Mouse (Mus musculus): Measurements from ENCODE around the gene Stk40. TPM values are rescaled to one million over a fixed set of nuclear protein-coding genes. Genes with fewer than 3 reads are reported as not detected.

Gene Stk40
- 18.2 TPM for polyA plus RNA-seq (2017; shearing (Covaris generic))

DNA sequence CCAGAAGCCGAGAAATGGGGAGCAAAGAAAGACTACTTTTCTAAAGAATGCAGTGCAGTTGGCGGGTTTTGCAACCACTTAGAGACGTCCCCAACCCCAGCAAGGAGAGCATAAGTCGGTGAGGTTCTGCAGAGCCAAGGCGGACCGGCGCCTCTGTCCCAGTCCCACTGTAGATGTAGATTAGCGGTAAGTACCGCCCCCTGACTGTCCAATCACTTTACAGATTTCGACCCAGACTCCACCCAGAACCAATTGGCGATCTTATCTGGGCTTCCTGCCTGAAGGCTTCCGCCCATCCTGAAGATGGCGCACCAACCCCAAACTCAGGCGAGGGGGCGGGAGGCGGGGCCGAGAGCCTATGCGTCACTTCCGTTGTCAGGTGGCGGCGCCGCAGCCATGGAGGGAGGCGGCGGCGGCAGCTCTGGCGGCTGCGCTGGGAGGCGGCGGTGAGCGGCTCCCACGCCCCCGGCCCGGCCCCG is at the start of gene Stk40:
Gene Stk40 (plus strand): TSS at position 368 of the 479 bp plus-strand sequence.

GRCm38 (mm10) chr4:126058134-126058996 is 45.4 kb upstream of the Stk40 start, which contains the start of gene Oscp1:
TSS of gene Oscp1 (plus strand) at chr4:126058565.

DNA sequence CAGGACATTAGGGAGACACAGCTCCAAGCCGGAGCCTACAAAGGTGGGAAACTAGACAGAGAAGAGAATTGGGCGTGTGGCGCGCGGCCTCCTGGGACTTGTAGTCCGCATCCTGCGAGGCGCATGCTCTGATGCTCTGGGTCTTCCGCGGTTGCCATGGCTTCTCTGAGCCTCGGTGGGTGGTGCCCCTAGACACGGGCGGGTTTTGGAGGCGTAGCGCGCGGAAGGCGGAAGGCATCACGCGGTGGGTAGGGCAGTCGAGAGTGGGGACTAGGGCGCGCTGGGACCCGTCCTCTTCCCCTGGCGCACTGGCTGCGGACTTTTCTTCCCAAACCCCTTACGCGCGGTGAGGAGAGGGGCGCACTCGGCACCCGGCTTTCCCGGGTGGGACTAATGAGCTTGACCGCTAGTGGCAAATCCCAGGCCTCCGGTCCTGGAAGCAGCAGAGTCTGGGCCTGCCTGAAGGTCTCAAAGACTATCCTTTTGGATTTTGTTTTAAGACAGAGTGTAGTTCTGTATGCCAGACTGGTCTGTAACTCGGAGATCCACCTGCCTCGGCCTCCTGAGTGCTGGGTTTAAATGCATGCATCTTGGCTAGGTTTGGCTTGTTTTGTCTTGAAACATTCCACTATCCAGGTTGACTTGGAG is 7.2 kb upstream of the Stk40 start, which contains the start of gene Lsm10:
Gene Lsm10 (plus strand): TSS at position 160 of the 648 bp plus-strand sequence.

GRCm38 (mm10) chr4:126147533-126148160 is 43.9 kb downstream of the Stk40 start, which contains the start of gene Eva1b:
TSS of gene Eva1b (plus strand) at chr4:126147744.

GRCm38 (mm10) chr4:126163067-126163659 is 59.4 kb downstream of the Stk40 start, which contains the start of gene Sh3d21:
TSS of gene Sh3d21 (minus strand) at chr4:126163491.

Other genes with a start within 250 kb of the Stk40 start
- not detected for gene Csf3r, start 79.4 kb upstream of the Stk40 start, polyA plus RNA-seq (2017; shearing (Covaris generic))
- gene Mrps15, start 57.0 kb upstream of the Stk40 start, polyA plus RNA-seq (2017; shearing (Covaris generic)) = 79.9 TPM
- 2.0 TPM for gene Oscp1, start 45.4 kb upstream of the Stk40 start, polyA plus RNA-seq (2017; shearing (Covaris generic))
- 77.9 TPM for gene Lsm10, start 7.3 kb upstream of the Stk40 start, polyA plus RNA-seq (2017; shearing (Covaris generic))
- gene Eva1b, start 43.8 kb downstream of the Stk40 start, polyA plus RNA-seq (2017; shearing (Covaris generic)) = 38.4 TPM
- 1.1 TPM for gene Sh3d21, start 59.5 kb downstream of the Stk40 start, polyA plus RNA-seq (2017; shearing (Covaris generic))
- 263 TPM for gene Thrap3, start 98.8 kb downstream of the Stk40 start, polyA plus RNA-seq (2017; shearing (Covaris generic))
- gene Map7d1, start 152.4 kb downstream of the Stk40 start, polyA plus RNA-seq (2017; shearing (Covaris generic)) = 3.7 TPM
- gene Trappc3, start 158.4 kb downstream of the Stk40 start, polyA plus RNA-seq (2017; shearing (Covaris generic)) = 112 TPM
- not detected for gene Col8a2, start 182.8 kb downstream of the Stk40 start, polyA plus RNA-seq (2017; shearing (Covaris generic))
- 29.0 TPM for gene Adprhl2, start 217.7 kb downstream of the Stk40 start, polyA plus RNA-seq (2017; shearing (Covaris generic))
- gene Tekt2, start 221.7 kb downstream of the Stk40 start, polyA plus RNA-seq (2017; shearing (Covaris generic)) = not detected